Mouse (Mus musculus): ENCODE data around the gene Gm37240.

The Gm37240 gene

GRCm38 (mm10) chr3:84776084-84776483 is 1111.2 kb downstream of the Gm37240 start:
- DNase-seq: no peak

- DNase-seq: no peak
These were observed 1111.7 kb downstream of the Gm37240 start for GRCm38 (mm10) chr3:84775577-84775976.

- no peak for DNase-seq
These were observed 1112.3 kb downstream of the Gm37240 start for GRCm38 (mm10) chr3:84775067-84775423.

GRCm38 (mm10) chr3:84774246-84775066 is 1112.9 kb downstream of the Gm37240 start:
- no peak for DNase-seq

GRCm38 (mm10) chr3:84771980-84772379 is 1115.3 kb downstream of the Gm37240 start:
- DNase-seq: no peak

- DNase-seq: no peak
These were observed 1116.8 kb downstream of the Gm37240 start for GRCm38 (mm10) chr3:84770518-84770917.

- DNase-seq: no peak
These were observed 1117.9 kb downstream of the Gm37240 start for GRCm38 (mm10) chr3:84769411-84769810.

GRCm38 (mm10) chr3:84768940-84769339 is 1118.4 kb downstream of the Gm37240 start:
- DNase-seq: no peak

- no peak for DNase-seq
These were observed 1133.5 kb downstream of the Gm37240 start for GRCm38 (mm10) chr3:84753816-84754215.

- DNase-seq: no peak
These were observed 1138.1 kb downstream of the Gm37240 start for GRCm38 (mm10) chr3:84749222-84749621.

- no peak for DNase-seq
These were observed 1139.2 kb downstream of the Gm37240 start for GRCm38 (mm10) chr3:84748139-84748538.

GRCm38 (mm10) chr3:84745537-84746189 is 1141.7 kb downstream of the Gm37240 start:
- DNase-seq: peak; percentile 87

GRCm38 (mm10) chr3:84744707-84745106 is 1142.6 kb downstream of the Gm37240 start:
- peak; percentile 16 for DNase-seq

GRCm38 (mm10) chr3:84740050-84740596 is 1147.2 kb downstream of the Gm37240 start:
- no peak for DNase-seq

- no peak for DNase-seq
These were observed 1150.2 kb downstream of the Gm37240 start for GRCm38 (mm10) chr3:84737137-84737536.

GRCm38 (mm10) chr3:84735716-84736115 is 1151.6 kb downstream of the Gm37240 start:
- DNase-seq: no peak

- DNase-seq: no peak
These were observed 1154.8 kb downstream of the Gm37240 start for GRCm38 (mm10) chr3:84732516-84732915.

- peak; percentile 19 for DNase-seq
These were observed 1155.3 kb downstream of the Gm37240 start for GRCm38 (mm10) chr3:84732016-84732502.

- peak; percentile 32 for DNase-seq
These were observed 1155.8 kb downstream of the Gm37240 start for GRCm38 (mm10) chr3:84731403-84732015.

GRCm38 (mm10) chr3:84731003-84731402 is 1156.3 kb downstream of the Gm37240 start:
- no peak for DNase-seq

- no peak for DNase-seq
These were observed 1157.5 kb downstream of the Gm37240 start for GRCm38 (mm10) chr3:84729806-84730205.

GRCm38 (mm10) chr3:84723996-84724395 is 1163.3 kb downstream of the Gm37240 start:
- no peak for DNase-seq

GRCm38 (mm10) chr3:84722680-84723079 is 1164.6 kb downstream of the Gm37240 start:
- no peak for DNase-seq
